Mouse (Mus musculus) heart, embryonic 15.5 days (tissue): ENCODE data around the gene Dclk1. TPM values are rescaled to one million over a fixed set of nuclear protein-coding genes. Genes with fewer than 3 reads are reported as not detected.

Source experiments
- ATAC-seq: fragments of 200-750 bp; cut with Nextera tagmentation; replicated peaks from 2 replicates; pipeline ENCODE4 v1.8.0; 2017; ENCODE audit warnings: low read depth, moderate TSS enrichment; ENCODE audit not compliant: insufficient number of reproducible peaks, insufficient read depth, low FRiP score
- H3K27ac ChIP-seq: fragments of 300-500 bp; sonication (generic); 2 replicates; pipeline ENCODE4 v1.5.1; 2015; ENCODE audit warnings: mild to moderate bottlenecking, inconsistent platforms
- H3K27me3 ChIP-seq: fragments of 300-500 bp; sonication (generic); 2 replicates; pipeline ENCODE4 v1.6.1; 2015; ENCODE audit warnings: inconsistent platforms
- H3K36me3 ChIP-seq: fragments of 300-500 bp; sonication (generic); 2 replicates; pipeline ENCODE4 v1.6.1; 2015; ENCODE audit warnings: mild to moderate bottlenecking, inconsistent platforms
- H3K4me1 ChIP-seq: fragments of 300-500 bp; sonication (generic); replicated peaks from 2 replicates; pipeline ENCODE4 v1.6.1; 2015; ENCODE audit warnings: inconsistent platforms
- H3K4me2 ChIP-seq: fragments of 300-500 bp; sonication (generic); 2 replicates; pipeline ENCODE4 v1.6.1; 2015; ENCODE audit warnings: inconsistent platforms, mild to moderate bottlenecking, moderate library complexity
- H3K4me3 ChIP-seq: fragments of 300-500 bp; sonication (generic); 2 replicates; pipeline ENCODE4 v1.5.1; 2015; ENCODE audit warnings: mild to moderate bottlenecking, inconsistent platforms
- H3K9ac ChIP-seq: fragments of 300-500 bp; sonication (generic); 2 replicates; pipeline ENCODE4 v1.6.1; 2015; ENCODE audit warnings: mild to moderate bottlenecking, inconsistent platforms
- H3K9me3 ChIP-seq: fragments of 300-500 bp; sonication (generic); replicated peaks from 2 replicates; pipeline ENCODE4 v1.6.1; 2016; ENCODE audit warnings: inconsistent platforms
- WGBS: fragments of 180-500 bp; shearing (Covaris S2); methylation state at CpG from one replicate; pipeline ENCODE4 v1.1.7; 2015; ENCODE audit warnings: mixed read lengths; 5-methylcytosine and 5-hydroxymethylcytosine counted together
- polyA plus RNA-seq: library from polyadenylated mRNA; unstranded; fragments of >200 nt; fragmentation: Nextera tagmentation; extraction: Ambion mirVana; gene quantifications from 2 replicates; pipeline ENCODE4 v1.2.1, GENCODE M21; 2015

Gene Dclk1
- polyA plus RNA-seq, 1 experiment from 2014 or later: 11.9 TPM

- Histone ChIP-seq H3K4me2 (peak overlapping the region; percentile 51), H3K4me3 (peak overlapping the region; percentile 18; the same call in 1 of the 2 replicates), H3K27me3 (no peaks in the 10 kb centered on the region), H3K9ac (no peak overlapping the region), H3K9me3 (no peaks in the 10 kb centered on the region), H3K36me3 (no peaks in the 10 kb centered on the region), H3K27ac (no peak overlapping the region), H3K4me1 (peaks cover 25% of the 10 kb centered on the region)
- WGBS: 72% methylated on average over 16 of the region's 16 CpGs
- no peak for ATAC-seq
Measured at GRCm38 (mm10) chr3:55542947-55543346, 300.8 kb downstream of the Dclk1 start.

DNA sequence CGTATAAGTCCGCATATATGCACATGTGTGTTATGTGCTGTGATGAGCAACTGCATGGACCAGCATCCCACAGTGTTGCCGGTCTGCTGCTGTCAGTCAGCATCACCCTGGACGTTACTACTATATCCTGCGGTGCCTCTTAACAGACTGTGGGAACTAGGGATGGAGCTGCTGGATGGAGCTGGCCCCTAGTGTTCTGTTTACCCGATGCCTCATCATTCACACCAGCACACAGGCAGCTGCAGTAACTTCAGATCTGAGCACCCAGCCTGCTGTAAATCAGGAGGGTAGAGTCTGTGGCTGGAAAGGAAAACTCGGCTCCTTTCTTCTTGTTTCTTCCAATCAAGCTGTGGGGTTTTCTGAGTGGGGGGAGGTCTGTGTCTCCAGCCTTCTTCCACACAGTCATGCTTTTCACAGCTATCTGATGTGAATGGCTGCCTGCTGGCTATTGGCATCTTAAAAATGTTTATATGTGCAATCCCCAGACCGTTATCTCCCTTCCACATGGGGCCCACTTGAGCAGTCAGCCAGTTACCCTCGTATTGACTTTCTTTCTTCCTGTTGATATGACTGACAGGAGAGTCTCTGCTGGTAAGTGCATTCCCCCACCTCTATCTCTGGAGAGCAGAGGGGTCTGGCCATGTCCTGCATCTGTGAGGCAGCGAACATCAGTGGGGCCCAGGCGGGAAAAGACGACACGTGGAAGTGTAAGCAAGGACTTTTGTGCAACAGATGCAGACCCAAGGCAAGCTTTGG is 301.9 kb downstream of the Dclk1 start:
- Histone ChIP-seq H3K4me1 (peaks cover 25% of the 10 kb centered on the region), H3K9ac (no peak overlapping the region), H3K9me3 (no peaks in the 10 kb centered on the region), H3K4me3 (no peak overlapping the region), H3K27ac (no peak overlapping the region), H3K36me3 (no peaks in the 10 kb centered on the region), H3K4me2 (peak overlapping the region; percentile 8; the same call in 1 of the 2 replicates), H3K27me3 (no peaks in the 10 kb centered on the region)
- no peak for ATAC-seq
- 33% methylated on average over 13 of the region's 13 CpGs for WGBS

GRCm38 (mm10) chr3:55545296-55545695 is 303.1 kb downstream of the Dclk1 start:
- H3K4me3 ChIP-seq: no peak overlapping the region
- WGBS: 81% methylated on average over 3 of the region's 3 CpGs
- no peak for ATAC-seq

DNA sequence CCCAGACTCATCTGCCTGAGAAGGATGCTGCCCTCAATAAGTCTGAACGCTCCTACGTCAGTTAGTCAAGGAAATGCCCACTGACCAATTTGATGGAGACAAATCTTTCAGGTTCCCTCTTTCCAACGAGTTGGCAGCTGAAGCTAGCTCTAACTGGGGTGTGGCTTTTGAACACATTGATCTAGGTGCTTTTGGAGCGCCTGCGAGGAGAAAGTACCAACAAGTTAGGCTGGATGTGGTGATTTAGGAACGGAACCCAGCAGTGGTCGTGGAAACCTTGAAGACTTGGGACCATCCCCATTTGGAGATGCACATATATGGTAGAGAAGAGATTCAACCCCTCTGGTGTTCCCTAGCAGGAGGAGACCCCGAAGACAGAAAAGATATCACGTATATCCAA is 303.8 kb downstream of the Dclk1 start:
- ATAC-seq: no peak

More at GRCm38 (mm10) chr3:55545296-55545695, 303.1 kb downstream of the Dclk1 start:
- no peaks in the 10 kb centered on the region for H3K27me3 ChIP-seq
- no peaks in the 10 kb centered on the region for H3K36me3 ChIP-seq
- no peak overlapping the region for H3K27ac ChIP-seq
- no peaks in the 10 kb centered on the region for H3K9me3 ChIP-seq
- peaks cover 16% of the 10 kb centered on the region for H3K4me1 ChIP-seq
- no peak overlapping the region for H3K4me2 ChIP-seq
- no peak overlapping the region for H3K9ac ChIP-seq

GRCm38 (mm10) chr3:55547106-55547505 is 304.9 kb downstream of the Dclk1 start:
- Histone ChIP-seq H3K36me3 (no peaks in the 10 kb centered on the region), H3K4me1 (peaks cover 16% of the 10 kb centered on the region), H3K27ac (no peak overlapping the region), H3K9me3 (no peaks in the 10 kb centered on the region), H3K9ac (no peak overlapping the region), H3K4me3 (no peak overlapping the region), H3K4me2 (no peak overlapping the region), H3K27me3 (no peaks in the 10 kb centered on the region)
- no peak for ATAC-seq
- 46% methylated on average over 2 of the region's 2 CpGs for WGBS

More for the DNA sequence above, 303.8 kb downstream of the Dclk1 start:
- Histone ChIP-seq H3K9ac (no peak overlapping the region), H3K36me3 (no peaks in the 10 kb centered on the region), H3K4me2 (no peak overlapping the region), H3K27me3 (no peaks in the 10 kb centered on the region), H3K4me3 (no peak overlapping the region), H3K4me1 (peaks cover 16% of the 10 kb centered on the region), H3K9me3 (no peaks in the 10 kb centered on the region), H3K27ac (no peak overlapping the region)
- WGBS: 90% methylated on average over 9 of the region's 9 CpGs

GRCm38 (mm10) chr3:55549376-55549775 is 307.2 kb downstream of the Dclk1 start:
- Histone ChIP-seq H3K9me3 (no peaks in the 10 kb centered on the region), H3K36me3 (no peaks in the 10 kb centered on the region), H3K9ac (no peak overlapping the region), H3K27me3 (no peaks in the 10 kb centered on the region), H3K4me2 (no peak overlapping the region), H3K27ac (no peak overlapping the region), H3K4me1 (peaks cover 5% of the 10 kb centered on the region), H3K4me3 (no peak overlapping the region)
- ATAC-seq: no peak
- 83% methylated on average over 7 of the region's 7 CpGs for WGBS

DNA sequence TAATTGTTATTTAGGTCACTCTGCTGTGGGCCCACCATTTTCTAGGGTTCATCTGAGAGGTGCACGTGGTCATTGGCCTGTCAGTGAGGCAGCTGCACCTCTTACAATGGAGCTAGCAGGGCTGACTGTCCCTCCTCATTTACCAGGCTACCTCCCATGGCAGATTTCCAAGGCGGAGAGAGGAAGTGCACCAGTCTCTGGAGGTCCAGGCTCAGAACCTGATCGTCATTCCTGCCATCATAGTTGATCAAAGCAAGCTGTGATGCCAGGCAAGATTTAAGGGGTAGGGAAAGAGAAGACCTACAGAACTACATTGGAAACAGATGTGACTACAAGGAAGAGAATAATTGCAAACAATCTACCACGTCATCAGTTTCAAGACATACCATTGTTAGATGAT is 308.8 kb downstream of the Dclk1 start:
- no peak for ATAC-seq
- H3K9ac ChIP-seq: no peak overlapping the region
- 62% methylated on average over 4 of the region's 4 CpGs for WGBS
- H3K4me1 ChIP-seq: no peaks in the 10 kb centered on the region
- no peaks in the 10 kb centered on the region for H3K27me3 ChIP-seq
- no peaks in the 10 kb centered on the region for H3K36me3 ChIP-seq
- no peaks in the 10 kb centered on the region for H3K9me3 ChIP-seq
- no peak overlapping the region for H3K4me3 ChIP-seq
- no peak overlapping the region for H3K4me2 ChIP-seq
- no peak overlapping the region for H3K27ac ChIP-seq

GRCm38 (mm10) chr3:55551912-55552311 is 309.7 kb downstream of the Dclk1 start:
- H3K4me3 ChIP-seq: no peak overlapping the region
- 82% methylated on average over 4 of the region's 4 CpGs for WGBS

DNA sequence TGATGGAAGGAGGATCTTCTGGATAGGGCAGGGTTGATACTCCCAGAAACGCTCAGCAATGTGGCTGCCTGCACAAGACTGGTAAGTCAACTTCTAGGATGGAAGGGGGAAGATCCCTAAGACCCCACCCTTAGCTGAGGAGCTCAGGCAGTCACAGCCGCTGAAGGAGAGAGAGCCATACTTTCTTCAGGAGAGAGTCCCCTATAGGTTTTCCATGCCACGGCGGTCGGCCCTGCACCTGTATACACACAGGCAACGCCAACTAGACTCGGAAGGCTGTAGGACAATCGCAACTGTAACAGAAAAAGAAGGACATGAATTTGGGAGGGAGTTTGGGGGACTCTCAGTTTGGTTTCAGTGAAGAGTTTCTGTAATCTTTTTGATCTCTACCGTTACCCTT is 310.9 kb downstream of the Dclk1 start:
- H3K27ac ChIP-seq: no peak overlapping the region
- no peaks in the 10 kb centered on the region for H3K36me3 ChIP-seq

More at GRCm38 (mm10) chr3:55551912-55552311, 309.7 kb downstream of the Dclk1 start:
- H3K27me3 ChIP-seq: no peaks in the 10 kb centered on the region
- ATAC-seq: no peak
- H3K4me2 ChIP-seq: no peak overlapping the region
- H3K9me3 ChIP-seq: no peaks in the 10 kb centered on the region
- H3K27ac ChIP-seq: no peak overlapping the region
- H3K4me1 ChIP-seq: no peaks in the 10 kb centered on the region
- no peaks in the 10 kb centered on the region for H3K36me3 ChIP-seq
- no peak overlapping the region for H3K9ac ChIP-seq

GRCm38 (mm10) chr3:55555848-55556247 is 313.7 kb downstream of the Dclk1 start:
- H3K27me3 ChIP-seq: no peaks in the 10 kb centered on the region
- no peak overlapping the region for H3K4me3 ChIP-seq
- 92% methylated on average over 6 of the region's 6 CpGs for WGBS
- H3K9me3 ChIP-seq: no peaks in the 10 kb centered on the region
- H3K27ac ChIP-seq: no peak overlapping the region
- no peak overlapping the region for H3K4me2 ChIP-seq
- no peak for ATAC-seq
- no peaks in the 10 kb centered on the region for H3K4me1 ChIP-seq
- no peaks in the 10 kb centered on the region for H3K36me3 ChIP-seq
- no peak overlapping the region for H3K9ac ChIP-seq

More for the DNA sequence above, 310.9 kb downstream of the Dclk1 start:
- ATAC-seq: no peak
- WGBS: 91% methylated on average over 9 of the region's 9 CpGs
- Histone ChIP-seq H3K4me1 (no peaks in the 10 kb centered on the region), H3K4me2 (no peak overlapping the region), H3K4me3 (no peak overlapping the region), H3K9me3 (no peaks in the 10 kb centered on the region), H3K27me3 (no peaks in the 10 kb centered on the region), H3K9ac (no peak overlapping the region)

GRCm38 (mm10) chr3:55558570-55558969 is 316.4 kb downstream of the Dclk1 start:
- ATAC-seq: no peak
- WGBS: 69% methylated on average over 1 of the region's 1 CpGs
- no peak overlapping the region for H3K4me3 ChIP-seq
- no peak overlapping the region for H3K4me2 ChIP-seq
- H3K9me3 ChIP-seq: no peaks in the 10 kb centered on the region
- no peaks in the 10 kb centered on the region for H3K27me3 ChIP-seq
- no peak overlapping the region for H3K27ac ChIP-seq
- no peaks in the 10 kb centered on the region for H3K4me1 ChIP-seq
- H3K36me3 ChIP-seq: no peaks in the 10 kb centered on the region
- no peak overlapping the region for H3K9ac ChIP-seq

- no peak for ATAC-seq
- Histone ChIP-seq H3K27me3 (no peaks in the 10 kb centered on the region), H3K9ac (no peak overlapping the region), H3K4me3 (no peak overlapping the region), H3K4me2 (no peak overlapping the region), H3K4me1 (no peaks in the 10 kb centered on the region), H3K36me3 (no peaks in the 10 kb centered on the region), H3K9me3 (no peaks in the 10 kb centered on the region), H3K27ac (no peak overlapping the region)
- WGBS: 84% methylated on average over 3 of the region's 3 CpGs
Measured at GRCm38 (mm10) chr3:55567476-55567875, 325.3 kb downstream of the Dclk1 start.
